Mouse (Mus musculus): ENCODE measurements around the gene Smoc2. TPM values are rescaled to one million over a fixed set of nuclear protein-coding genes. Genes with fewer than 3 reads are reported as not detected.

The Smoc2 gene
- polyA plus RNA-seq, 1 experiment from 2014 or later = 6.3 TPM

GRCm38 (mm10) chr17:14244195-14244965 lies 34.9 kb upstream of the Smoc2 start:
- ATAC-seq (ENCODE audit: low read depth) = no peak
- WGBS = 73% methylated on average over 11 of the region's 11 CpGs
- Histone ChIP-seq H3K9me3 (ENCODE audit: control insufficient read depth, low read length) (no peaks in the 10 kb centered on the region), H3K4me3 (ENCODE audit: low read depth, low read length) (no peak overlapping the region), H3K9ac (replicated peaks; ENCODE audit: low read depth, low read length) (no peak overlapping the region), H3K27ac (ENCODE audit: low read depth, low read length) (no peak overlapping the region), H3K4me2 (ENCODE audit: low read depth, low read length) (no peak overlapping the region), H3K36me3 (ENCODE audit: control insufficient read depth, insufficient read depth, low read length) (no peaks in the 10 kb centered on the region), H3K27me3 (ENCODE audit: control insufficient read depth, insufficient read depth, low read length) (no peaks in the 10 kb centered on the region), H3K4me1 (ENCODE audit: control insufficient read depth, insufficient read depth, low read length) (no peaks in the 10 kb centered on the region)

- 95% methylated on average over 2 of the region's 2 CpGs for WGBS
- ATAC-seq (ENCODE audit: low read depth) = no peak
Observed at GRCm38 (mm10) chr17:14246266-14246665, 33.0 kb upstream of the Smoc2 start.

GRCm38 (mm10) chr17:14247931-14248330 lies 31.4 kb upstream of the Smoc2 start:
- no peaks in the 10 kb centered on the region for H3K27me3 ChIP-seq (ENCODE audit: control insufficient read depth, insufficient read depth, low read length)
- no peaks in the 10 kb centered on the region for H3K4me1 ChIP-seq (ENCODE audit: control insufficient read depth, insufficient read depth, low read length)
- no peak overlapping the region for H3K4me2 ChIP-seq (ENCODE audit: low read depth, low read length)
- H3K27ac ChIP-seq (ENCODE audit: low read depth, low read length) = no peak overlapping the region
- no peak overlapping the region for H3K4me3 ChIP-seq (ENCODE audit: low read depth, low read length)
- H3K9ac ChIP-seq (replicated peaks; ENCODE audit: low read depth, low read length) = no peak overlapping the region
- H3K36me3 ChIP-seq (ENCODE audit: control insufficient read depth, insufficient read depth, low read length) = no peaks in the 10 kb centered on the region
- ATAC-seq (ENCODE audit: low read depth) = no peak
- WGBS = 90% methylated on average over 8 of the region's 8 CpGs
- H3K9me3 ChIP-seq (ENCODE audit: control insufficient read depth, low read length) = no peaks in the 10 kb centered on the region

More at GRCm38 (mm10) chr17:14246266-14246665, 33.0 kb upstream of the Smoc2 start:
- Histone ChIP-seq H3K9ac (replicated peaks; ENCODE audit: low read depth, low read length) (no peak overlapping the region), H3K4me3 (ENCODE audit: low read depth, low read length) (no peak overlapping the region), H3K9me3 (ENCODE audit: control insufficient read depth, low read length) (no peaks in the 10 kb centered on the region), H3K27ac (ENCODE audit: low read depth, low read length) (no peak overlapping the region), H3K27me3 (ENCODE audit: control insufficient read depth, insufficient read depth, low read length) (no peaks in the 10 kb centered on the region), H3K4me2 (ENCODE audit: low read depth, low read length) (no peak overlapping the region), H3K36me3 (ENCODE audit: control insufficient read depth, insufficient read depth, low read length) (no peaks in the 10 kb centered on the region), H3K4me1 (ENCODE audit: control insufficient read depth, insufficient read depth, low read length) (no peaks in the 10 kb centered on the region)

- H3K9ac ChIP-seq (replicated peaks; ENCODE audit: low read depth, low read length) = no peak overlapping the region
- H3K4me1 ChIP-seq (ENCODE audit: control insufficient read depth, insufficient read depth, low read length) = no peaks in the 10 kb centered on the region
- whole genome bisulfite sequencing = 77% methylated on average over 4 of the region's 4 CpGs
- H3K27ac ChIP-seq (ENCODE audit: low read depth, low read length) = no peak overlapping the region
- H3K9me3 ChIP-seq (ENCODE audit: control insufficient read depth, low read length) = no peaks in the 10 kb centered on the region
- no peak for ATAC-seq (ENCODE audit: low read depth)
- no peak overlapping the region for H3K4me2 ChIP-seq (ENCODE audit: low read depth, low read length)
- H3K36me3 ChIP-seq (ENCODE audit: control insufficient read depth, insufficient read depth, low read length) = no peaks in the 10 kb centered on the region
- H3K4me3 ChIP-seq (ENCODE audit: low read depth, low read length) = no peak overlapping the region
- H3K27me3 ChIP-seq (ENCODE audit: control insufficient read depth, insufficient read depth, low read length) = no peaks in the 10 kb centered on the region
Observed at GRCm38 (mm10) chr17:14249595-14249994, 29.7 kb upstream of the Smoc2 start.

- no peak overlapping the region for H3K27ac ChIP-seq (ENCODE audit: low read depth, low read length)
- no peak overlapping the region for H3K4me3 ChIP-seq (ENCODE audit: low read depth, low read length)
- no peaks in the 10 kb centered on the region for H3K36me3 ChIP-seq (ENCODE audit: control insufficient read depth, insufficient read depth, low read length)
- H3K27me3 ChIP-seq (ENCODE audit: control insufficient read depth, insufficient read depth, low read length) = no peaks in the 10 kb centered on the region
- ATAC-seq (ENCODE audit: low read depth) = no peak
- no peaks in the 10 kb centered on the region for H3K4me1 ChIP-seq (ENCODE audit: control insufficient read depth, insufficient read depth, low read length)
- H3K4me2 ChIP-seq (ENCODE audit: low read depth, low read length) = no peak overlapping the region
- H3K9me3 ChIP-seq (ENCODE audit: control insufficient read depth, low read length) = no peaks in the 10 kb centered on the region
- H3K9ac ChIP-seq (replicated peaks; ENCODE audit: low read depth, low read length) = no peak overlapping the region
- WGBS = 77% methylated on average over 8 of the region's 8 CpGs
Observed at GRCm38 (mm10) chr17:14250401-14250800, 28.9 kb upstream of the Smoc2 start.

- no peak overlapping the region for H3K9ac ChIP-seq (replicated peaks; ENCODE audit: low read depth, low read length)
Observed at GRCm38 (mm10) chr17:14252456-14252855, 26.9 kb upstream of the Smoc2 start.

GRCm38 (mm10) chr17:14254616-14255015 lies 24.7 kb upstream of the Smoc2 start:
- no peak for ATAC-seq (ENCODE audit: low read depth)
- Histone ChIP-seq H3K27ac (ENCODE audit: low read depth, low read length) (no peak overlapping the region), H3K4me3 (ENCODE audit: low read depth, low read length) (no peak overlapping the region), H3K4me2 (ENCODE audit: low read depth, low read length) (no peak overlapping the region), H3K36me3 (ENCODE audit: control insufficient read depth, insufficient read depth, low read length) (no peaks in the 10 kb centered on the region), H3K27me3 (ENCODE audit: control insufficient read depth, insufficient read depth, low read length) (no peaks in the 10 kb centered on the region), H3K9ac (replicated peaks; ENCODE audit: low read depth, low read length) (no peak overlapping the region), H3K4me1 (ENCODE audit: control insufficient read depth, insufficient read depth, low read length) (no peaks in the 10 kb centered on the region), H3K9me3 (ENCODE audit: control insufficient read depth, low read length) (no peaks in the 10 kb centered on the region)
- WGBS = 85% methylated on average over 5 of the region's 5 CpGs

More at GRCm38 (mm10) chr17:14252456-14252855, 26.9 kb upstream of the Smoc2 start:
- H3K36me3 ChIP-seq (ENCODE audit: control insufficient read depth, insufficient read depth, low read length) = no peaks in the 10 kb centered on the region
- no peaks in the 10 kb centered on the region for H3K9me3 ChIP-seq (ENCODE audit: control insufficient read depth, low read length)
- H3K4me3 ChIP-seq (ENCODE audit: low read depth, low read length) = no peak overlapping the region
- no peak for ATAC-seq (ENCODE audit: low read depth)
- H3K27ac ChIP-seq (ENCODE audit: low read depth, low read length) = no peak overlapping the region
- H3K27me3 ChIP-seq (ENCODE audit: control insufficient read depth, insufficient read depth, low read length) = no peaks in the 10 kb centered on the region
- WGBS = 78% methylated on average over 7 of the region's 7 CpGs
- H3K4me1 ChIP-seq (ENCODE audit: control insufficient read depth, insufficient read depth, low read length) = no peaks in the 10 kb centered on the region
- H3K4me2 ChIP-seq (ENCODE audit: low read depth, low read length) = no peak overlapping the region

- H3K9me3 ChIP-seq (ENCODE audit: control insufficient read depth, low read length) = no peaks in the 10 kb centered on the region
- H3K4me3 ChIP-seq (ENCODE audit: low read depth, low read length) = no peak overlapping the region
- 85% methylated on average over 7 of the region's 7 CpGs for WGBS
- no peak overlapping the region for H3K27ac ChIP-seq (ENCODE audit: low read depth, low read length)
- no peaks in the 10 kb centered on the region for H3K36me3 ChIP-seq (ENCODE audit: control insufficient read depth, insufficient read depth, low read length)
- H3K4me2 ChIP-seq (ENCODE audit: low read depth, low read length) = no peak overlapping the region
- no peak for ATAC-seq (ENCODE audit: low read depth)
- H3K27me3 ChIP-seq (ENCODE audit: control insufficient read depth, insufficient read depth, low read length) = no peaks in the 10 kb centered on the region
- H3K9ac ChIP-seq (replicated peaks; ENCODE audit: low read depth, low read length) = no peak overlapping the region
- no peaks in the 10 kb centered on the region for H3K4me1 ChIP-seq (ENCODE audit: control insufficient read depth, insufficient read depth, low read length)
Observed at GRCm38 (mm10) chr17:14257799-14258520, 21.3 kb upstream of the Smoc2 start.

- no peak for ATAC-seq (ENCODE audit: low read depth)
- H3K27ac ChIP-seq (ENCODE audit: low read depth, low read length) = no peak overlapping the region
- H3K36me3 ChIP-seq (ENCODE audit: control insufficient read depth, insufficient read depth, low read length) = no peaks in the 10 kb centered on the region
- 18% methylated on average over 6 of the region's 6 CpGs for WGBS
- no peaks in the 10 kb centered on the region for H3K9me3 ChIP-seq (ENCODE audit: control insufficient read depth, low read length)
- H3K4me2 ChIP-seq (ENCODE audit: low read depth, low read length) = no peak overlapping the region
- no peak overlapping the region for H3K4me3 ChIP-seq (ENCODE audit: low read depth, low read length)
- H3K27me3 ChIP-seq (ENCODE audit: control insufficient read depth, insufficient read depth, low read length) = no peaks in the 10 kb centered on the region
- H3K9ac ChIP-seq (replicated peaks; ENCODE audit: low read depth, low read length) = no peak overlapping the region
- no peaks in the 10 kb centered on the region for H3K4me1 ChIP-seq (ENCODE audit: control insufficient read depth, insufficient read depth, low read length)
Observed at GRCm38 (mm10) chr17:14258906-14259305, 20.4 kb upstream of the Smoc2 start.
